Mouse (Mus musculus): Measurements from ENCODE around the gene Camkmt.
A peak's percentile ranks its signal among the peaks of the same experiment; 100 is the strongest.

The Camkmt gene

DNA sequence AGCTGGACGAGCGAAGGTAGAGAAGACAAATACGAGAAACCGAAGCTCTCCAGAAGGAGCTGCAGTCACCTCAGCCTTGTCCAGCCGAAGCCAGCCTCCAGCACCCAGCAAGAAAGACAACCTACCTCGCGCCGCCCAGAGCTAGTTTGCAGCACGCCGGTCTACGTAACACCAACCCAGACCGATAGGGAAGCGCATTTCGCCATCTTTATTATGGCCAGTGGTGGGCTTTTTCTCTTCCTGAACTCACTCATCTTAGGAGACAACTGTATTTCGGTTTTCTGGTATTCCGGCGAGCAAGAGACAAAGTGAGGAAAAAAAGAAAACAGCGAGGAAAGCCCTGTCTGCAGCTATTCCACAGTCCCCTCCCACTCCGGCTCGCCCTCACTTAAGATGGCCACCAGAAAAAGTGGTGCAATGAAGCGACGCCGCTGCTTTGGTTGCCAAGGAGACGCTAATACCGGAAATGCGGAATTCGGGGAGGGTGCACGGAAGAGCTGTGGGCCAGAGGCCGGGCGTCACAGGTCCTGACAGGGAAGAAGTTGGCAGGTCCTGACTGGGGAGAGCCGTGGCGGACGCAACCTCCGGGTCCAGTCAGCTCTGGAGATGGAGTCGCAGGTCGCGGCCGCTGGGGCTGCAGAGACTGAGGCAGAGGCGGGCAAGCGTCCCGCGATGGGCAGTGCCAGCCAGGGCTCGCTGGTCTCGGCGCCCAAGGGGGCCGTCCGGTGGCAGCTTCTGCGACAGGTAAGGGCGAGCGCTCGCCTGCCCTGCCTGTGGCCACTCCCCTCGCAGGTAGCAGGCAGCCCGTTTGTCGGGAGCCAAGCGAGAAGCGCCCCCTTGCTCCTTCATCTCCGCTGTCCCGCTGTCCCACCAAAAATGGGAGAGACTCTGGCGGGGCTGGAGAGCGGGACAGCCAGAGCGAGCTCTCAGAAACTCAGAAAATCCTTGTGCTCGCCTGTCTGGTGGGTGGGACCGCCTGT lies at the start of gene Camkmt, which contains the start of gene Prepl:
Camkmt (plus strand) TSS at position 433 of the 980 bp plus-strand sequence.
Prepl (minus strand) TSS at position 122 of the 980 bp plus-strand sequence.
- peak; percentile 96 to 98 for DNase-seq

DNA sequence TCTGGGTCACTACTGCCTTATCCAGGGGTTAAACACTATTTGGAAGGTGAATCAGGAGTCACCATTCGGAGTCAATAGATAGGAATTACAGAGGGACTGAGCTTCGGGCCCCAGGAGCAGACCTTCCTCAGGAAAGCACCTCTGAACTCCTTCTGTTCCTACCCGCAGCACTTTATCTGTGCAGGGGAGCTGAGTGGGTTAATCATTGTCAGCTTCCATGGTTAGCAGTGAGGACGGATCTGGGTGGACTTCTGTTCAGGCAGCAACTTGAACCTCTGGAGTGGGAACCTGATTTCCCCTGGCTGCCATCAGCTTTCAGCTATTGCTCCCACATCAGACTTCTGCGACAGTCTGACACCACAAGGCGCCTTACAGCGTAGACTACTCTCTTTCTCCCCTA lies 49.4 kb upstream of the Camkmt start:
- DNase-seq: peak; percentile 75 to 88

DNA sequence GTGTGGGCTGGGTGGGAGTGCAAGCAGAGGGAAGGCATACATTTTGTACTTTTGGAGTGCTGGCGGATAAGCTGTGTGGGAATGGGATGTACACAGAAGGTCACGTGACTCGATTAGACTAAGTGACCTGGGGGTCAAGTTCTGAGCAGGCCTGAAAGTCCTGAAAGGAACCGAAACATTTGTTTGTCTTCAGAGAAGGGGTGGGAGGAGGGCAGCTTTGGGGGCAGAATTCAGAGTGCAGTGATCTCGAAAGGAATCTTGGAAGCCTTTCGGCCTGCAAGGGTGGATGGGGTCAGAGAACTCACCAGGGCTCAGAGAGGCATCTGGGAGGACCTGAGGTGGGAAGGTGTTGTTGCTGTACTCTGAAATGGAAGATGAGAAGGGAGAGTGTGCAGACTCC lies 47.9 kb upstream of the Camkmt start:
- DNase-seq: peak; percentile 75 to 92

DNA sequence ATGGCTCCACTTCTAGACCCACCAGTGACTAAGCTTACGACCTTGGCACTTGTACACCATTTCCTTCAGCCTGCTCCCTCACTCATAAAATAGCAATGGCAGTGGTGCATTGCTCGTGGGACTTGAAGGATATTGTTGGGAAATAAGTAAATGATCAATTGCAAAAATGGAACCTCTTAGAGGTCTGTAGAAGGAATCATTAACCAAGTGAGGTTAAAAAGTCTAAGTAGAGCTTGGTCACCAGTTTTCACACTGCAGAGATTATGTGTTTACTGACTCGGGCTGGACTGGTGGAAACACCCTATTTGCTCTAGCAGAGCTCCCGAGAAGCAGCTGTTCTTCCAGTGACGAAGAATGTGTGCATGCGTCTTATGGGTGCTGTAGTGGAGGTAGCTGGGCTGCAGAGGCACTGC lies 46.9 kb upstream of the Camkmt start:
- DNase-seq: peak; percentile 52 to 78

DNA sequence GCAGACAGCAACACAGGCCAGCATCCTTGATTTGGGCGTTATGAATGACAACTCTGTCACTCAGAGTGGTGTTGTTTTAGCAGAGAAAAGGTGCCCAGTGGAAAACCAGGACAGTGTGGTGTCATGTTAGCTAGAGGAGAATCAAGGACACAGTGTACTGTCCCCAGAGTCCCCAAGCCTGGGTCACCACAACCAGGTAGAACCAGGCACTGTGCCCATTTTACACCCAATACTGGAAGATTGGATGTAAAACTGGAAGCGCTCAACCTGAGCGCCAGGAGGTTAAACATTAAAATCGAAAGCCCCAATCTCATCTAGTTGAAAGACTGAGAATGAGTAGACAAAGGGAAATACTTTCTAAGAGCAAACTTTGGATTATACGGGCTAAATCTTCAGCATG lies 45.9 kb upstream of the Camkmt start:
- DNase-seq: peak; percentile 79 to 87

DNA sequence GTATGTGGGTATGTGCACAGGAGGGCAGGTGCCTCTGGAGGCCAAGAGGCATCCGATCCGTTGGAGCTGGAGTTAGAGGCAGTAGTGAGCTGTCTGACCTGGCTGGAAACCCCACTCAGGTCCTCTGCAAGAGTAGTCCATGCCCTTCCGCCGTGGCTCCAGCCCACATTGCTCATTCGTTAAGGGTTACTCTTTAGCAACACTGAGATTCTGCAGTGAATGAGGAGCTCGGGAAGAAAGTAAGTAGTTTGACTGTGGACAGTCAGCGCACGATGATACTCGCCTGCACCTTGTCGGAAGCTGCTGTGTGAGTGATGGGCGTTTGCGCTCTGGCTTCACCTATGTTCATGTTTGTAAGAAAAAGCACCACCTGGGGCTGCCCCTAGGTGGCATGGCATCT lies 45.2 kb upstream of the Camkmt start:
- peak in 1 of 2 experiments; percentile 53 for DNase-seq

DNA sequence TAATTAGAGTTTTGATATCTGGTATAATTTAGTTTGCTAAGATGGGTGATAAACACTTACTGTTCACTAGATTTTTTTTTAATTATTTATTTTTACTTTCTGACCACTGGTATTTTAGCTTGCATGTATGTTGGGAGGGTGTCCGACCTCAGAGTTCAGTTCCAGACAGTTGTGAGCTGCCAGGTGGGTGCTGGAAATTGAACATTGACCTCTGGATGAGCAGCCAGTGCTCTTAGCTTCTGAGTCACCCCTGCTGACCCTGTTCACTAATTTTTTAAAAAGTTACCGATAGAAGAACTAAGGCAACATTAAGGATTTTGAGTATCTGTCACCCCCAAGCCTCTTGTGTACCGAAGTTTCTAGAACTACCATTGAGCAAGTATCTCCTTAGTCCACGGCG lies 42.0 kb upstream of the Camkmt start:
- DNase-seq: peak in 1 of 2 experiments; percentile 68

DNA sequence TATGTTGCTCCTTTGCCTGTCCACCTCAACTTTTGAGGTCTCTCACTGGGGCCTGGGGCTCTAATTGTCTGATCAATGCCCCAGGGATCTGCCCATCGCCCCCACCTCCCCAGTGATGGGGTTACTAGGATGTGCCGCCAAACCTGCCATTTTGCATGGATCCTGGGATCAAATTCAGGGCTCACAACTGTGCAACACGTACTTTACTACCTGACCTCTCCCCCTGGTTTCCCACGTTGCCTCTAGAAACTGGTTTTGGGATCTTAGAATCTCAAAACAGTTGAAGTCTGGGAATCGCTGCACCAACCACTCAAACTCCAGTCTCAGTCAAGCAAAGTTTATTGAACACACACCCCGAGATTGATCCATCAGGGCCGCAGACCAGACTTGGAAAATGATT lies 32.1 kb upstream of the Camkmt start:
- DNase-seq: peak in 1 of 2 experiments; percentile 29

DNA sequence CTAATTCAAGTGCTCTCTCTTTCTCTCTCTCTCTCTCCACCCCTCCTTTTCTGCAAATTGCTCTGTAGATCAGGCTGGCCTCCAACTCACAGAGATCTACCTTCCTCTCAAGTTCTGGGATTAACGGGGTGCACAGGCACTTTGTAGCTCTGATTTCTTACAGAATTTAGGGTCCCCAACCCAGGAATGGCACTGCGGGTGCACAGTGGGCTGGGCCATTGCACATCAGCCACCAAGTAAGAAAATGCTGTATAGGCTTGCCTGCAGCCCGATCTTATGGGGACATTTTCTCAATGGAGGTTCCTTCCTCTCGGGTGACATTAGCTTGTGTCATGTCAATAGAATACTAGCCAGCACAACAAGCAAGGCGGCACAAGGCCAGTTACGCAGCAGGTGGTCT lies 31.2 kb upstream of the Camkmt start:
- peak in 1 of 2 experiments; percentile 9 for DNase-seq

DNA sequence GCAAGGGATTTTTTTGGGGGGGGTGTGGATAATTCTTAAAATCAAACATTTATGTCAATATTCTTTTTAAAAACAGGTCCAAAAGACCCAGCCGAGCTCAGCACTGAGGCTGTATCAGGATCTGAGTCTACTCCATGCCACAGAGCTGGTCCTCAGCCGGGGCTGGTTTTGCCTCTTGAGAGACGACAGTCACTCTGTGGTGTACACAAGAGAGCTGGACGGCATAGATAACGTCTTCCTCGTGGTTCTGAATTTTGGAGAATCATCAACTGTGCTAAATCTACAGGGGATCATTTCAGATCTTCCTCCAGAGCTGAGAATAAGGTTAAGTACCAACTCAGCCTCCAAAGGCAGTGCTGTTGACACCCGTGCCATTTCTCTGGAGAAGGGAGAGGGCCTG lies 26.8 kb upstream of the Camkmt start:
- DNase-seq: no peak

DNA sequence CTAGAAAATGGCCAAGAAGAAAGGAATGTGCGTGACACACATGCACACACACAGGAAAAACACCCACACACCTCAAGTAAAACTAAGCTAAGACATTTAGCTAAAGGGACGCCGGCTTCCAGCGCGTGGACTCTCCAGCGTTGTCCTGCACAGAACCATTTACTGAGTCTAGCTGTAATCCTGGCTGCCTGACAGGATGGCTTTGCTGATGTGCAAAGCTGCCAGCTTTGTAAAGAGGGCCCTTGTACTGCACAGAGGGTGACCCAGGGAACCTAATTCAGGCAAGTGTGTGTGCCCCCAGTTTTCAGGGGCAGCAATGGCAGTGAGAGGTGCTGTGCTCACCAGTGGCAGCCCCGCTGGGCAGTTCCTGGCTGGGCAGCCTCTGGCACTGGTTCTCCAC lies 23.0 kb upstream of the Camkmt start:
- no peak for DNase-seq

DNA sequence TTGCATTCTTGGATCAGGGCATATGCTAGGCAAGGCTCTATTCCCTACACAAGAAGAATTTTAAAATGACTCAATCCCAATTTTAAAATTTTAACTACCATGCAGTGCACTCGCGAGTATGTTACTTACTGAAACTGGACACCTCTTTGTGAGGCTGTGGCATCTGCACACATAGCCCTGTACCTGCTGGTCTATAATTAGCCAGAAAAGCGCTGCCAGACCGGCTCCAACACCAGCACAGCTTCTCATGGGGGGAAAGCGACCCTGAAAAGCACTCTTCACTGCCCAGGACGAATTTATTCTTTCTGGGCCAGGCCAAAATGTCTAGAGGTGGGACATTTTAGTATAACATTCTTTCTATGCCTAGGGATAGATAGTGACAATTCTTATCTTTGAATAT lies 19.7 kb upstream of the Camkmt start:
- no peak for DNase-seq

DNA sequence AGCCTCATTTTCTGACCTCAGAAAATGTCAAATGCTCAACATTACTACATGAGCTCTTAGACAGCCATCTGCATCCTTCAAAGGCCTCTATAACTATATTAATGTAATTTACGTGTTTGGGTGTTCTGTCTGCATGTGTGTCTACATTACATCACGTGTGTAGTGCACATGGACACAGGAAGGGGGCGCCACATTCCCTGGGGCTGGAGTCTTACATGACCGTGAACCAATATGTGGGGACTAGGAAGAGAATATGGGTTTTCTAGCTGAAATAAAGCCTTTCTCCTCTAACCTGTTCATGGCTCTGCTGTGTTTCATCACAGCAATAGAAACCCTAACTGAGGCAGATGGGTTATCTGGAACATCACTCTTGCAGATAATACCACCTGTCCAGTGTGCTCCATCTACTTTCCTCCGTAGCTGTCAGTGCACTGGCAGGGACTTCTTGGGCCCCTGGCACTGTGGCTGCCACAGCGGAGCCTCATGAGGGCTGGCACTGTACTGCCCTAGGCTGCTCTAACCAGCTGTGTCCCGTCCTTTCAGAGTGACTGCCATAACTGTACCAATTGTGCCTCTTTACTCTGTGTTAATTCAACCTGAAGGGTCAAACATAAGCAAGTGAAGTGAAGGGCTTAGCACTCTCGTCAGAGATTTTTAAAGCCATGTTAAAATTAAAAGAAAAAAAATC lies 19.1 kb upstream of the Camkmt start:
- no peak for DNase-seq

DNA sequence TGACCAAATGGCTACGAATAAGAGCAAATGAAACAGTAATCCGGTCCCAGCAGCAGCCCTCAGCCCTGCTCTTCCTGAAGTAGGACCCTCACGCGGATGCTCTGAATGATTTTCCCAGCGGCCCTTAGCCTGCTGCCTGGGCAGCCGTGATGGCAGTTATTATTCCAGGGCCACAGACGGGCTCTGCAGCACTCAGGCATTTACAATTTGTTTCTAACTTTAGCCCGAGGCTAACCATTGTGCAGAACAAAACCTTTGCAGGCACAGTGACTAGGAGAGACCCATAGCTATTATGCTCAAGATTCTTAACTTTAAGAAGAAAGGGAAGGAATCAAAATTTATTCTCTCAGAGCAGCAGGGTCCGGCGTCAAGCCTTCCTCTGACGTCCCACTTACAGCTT lies 18.0 kb upstream of the Camkmt start:
- DNase-seq: no peak

DNA sequence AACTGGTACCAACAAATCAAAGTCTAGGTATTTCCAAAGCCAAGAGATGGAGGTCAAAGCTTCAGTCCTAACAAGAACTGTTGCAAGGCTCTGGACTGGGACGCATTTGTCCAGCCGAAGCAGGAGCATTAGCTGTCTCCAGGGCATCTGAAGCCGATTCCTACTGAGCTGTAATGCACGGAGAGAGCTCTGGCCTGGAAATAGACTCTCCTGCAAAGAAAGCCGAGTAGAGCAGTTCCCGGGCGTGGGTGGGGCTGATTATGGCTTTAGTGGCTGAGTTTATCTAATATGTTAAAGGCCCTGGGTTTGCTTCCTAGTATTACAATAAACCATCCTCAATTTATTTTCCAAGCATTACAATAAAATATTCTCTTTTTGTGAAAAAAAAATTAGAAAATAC lies 17.1 kb upstream of the Camkmt start:
- no peak for DNase-seq

DNA sequence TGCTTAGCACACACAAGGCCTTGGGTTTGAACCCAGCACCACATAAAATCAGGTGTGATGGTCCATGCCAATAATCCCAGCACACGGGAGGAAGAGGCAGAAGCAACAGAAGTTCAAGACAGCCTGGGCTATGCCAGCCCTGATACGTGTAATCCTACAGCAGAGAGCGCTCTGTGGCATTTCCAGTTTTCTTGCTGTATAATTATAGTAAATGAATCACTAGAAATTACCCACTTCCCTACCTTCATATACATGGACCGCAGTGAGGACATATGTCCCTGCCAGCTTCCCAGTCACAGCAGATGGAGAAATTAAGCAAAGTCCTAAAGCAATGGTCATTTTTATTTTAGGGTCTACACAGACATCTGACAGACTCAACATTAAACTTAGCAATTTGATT lies 16.3 kb upstream of the Camkmt start:
- DNase-seq: no peak

DNA sequence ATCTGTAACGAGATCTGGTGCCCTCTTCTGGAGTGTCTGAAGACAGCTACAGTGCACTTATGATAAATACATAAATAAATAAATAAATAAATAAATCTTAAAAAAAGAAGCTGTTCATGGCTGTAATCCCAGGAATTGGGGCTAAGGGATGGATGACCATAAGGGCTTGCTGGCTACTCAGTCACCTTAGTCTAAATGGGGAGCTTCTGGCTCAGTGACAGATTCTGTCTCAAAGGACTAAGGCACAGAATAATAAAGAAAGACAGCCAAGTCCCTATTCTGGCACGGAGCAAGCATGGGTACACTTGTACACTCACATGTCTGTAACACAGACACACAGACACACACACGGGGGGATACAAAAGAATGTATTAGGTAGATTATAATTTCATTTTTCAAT lies 11.1 kb upstream of the Camkmt start:
- no peak for DNase-seq

DNA sequence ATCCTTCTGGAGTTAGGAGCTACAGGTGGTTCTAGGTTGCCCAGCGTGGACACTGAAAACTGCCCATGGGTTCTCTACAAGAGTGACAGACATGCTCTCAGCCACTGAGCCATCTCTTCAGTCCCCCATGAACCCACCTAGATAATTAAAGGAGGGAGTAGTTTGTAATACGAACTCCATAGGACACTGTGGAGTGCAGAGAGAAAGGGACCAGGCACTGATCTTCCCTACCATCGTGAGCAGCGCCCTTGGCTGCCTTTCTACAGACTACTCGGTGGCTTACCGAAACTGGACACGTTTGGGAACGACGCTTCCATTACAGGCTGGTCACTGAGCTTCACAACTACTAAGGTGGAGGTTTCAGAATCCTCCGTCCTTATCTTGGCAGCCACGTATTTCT lies 9.6 kb upstream of the Camkmt start:
- no peak for DNase-seq

DNA sequence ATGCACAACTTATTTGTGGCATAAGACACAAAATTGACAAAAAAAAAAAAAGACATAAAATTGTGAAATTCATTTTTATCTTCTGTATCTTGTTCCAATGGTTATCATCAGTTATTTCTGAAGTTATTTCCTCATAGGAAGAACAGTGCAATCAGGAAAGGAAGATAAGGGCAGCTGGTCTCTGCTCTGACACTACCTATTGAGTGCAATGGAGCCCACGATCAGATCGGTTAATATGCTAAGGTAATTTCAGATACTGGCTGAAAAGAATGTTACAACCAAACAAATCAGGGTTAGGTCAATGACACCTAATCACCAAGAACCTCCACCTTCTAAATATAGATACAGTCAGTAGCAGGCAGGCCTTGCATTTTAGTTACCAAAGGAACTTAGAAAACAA lies 5.0 kb upstream of the Camkmt start:
- DNase-seq: no peak

DNA sequence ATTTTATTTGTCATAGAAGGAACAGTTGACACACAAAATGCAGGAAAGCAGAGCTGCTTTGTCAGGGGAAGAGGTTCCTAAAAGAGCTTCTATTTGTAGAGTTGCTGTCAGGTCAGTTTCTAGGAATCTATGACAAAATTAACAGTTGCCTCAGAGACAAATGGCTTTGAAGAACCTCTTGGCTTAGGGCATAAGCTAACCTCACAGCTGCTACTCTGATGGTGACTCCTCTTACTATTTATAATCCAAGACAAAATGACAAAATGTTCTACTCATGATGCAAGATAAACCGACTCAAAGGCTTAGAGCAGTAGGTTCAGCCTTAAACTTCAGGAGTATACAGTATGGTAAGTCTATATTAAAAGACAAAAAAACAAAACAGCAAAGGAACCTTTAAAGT lies 3.9 kb upstream of the Camkmt start:
- no peak for DNase-seq

DNA sequence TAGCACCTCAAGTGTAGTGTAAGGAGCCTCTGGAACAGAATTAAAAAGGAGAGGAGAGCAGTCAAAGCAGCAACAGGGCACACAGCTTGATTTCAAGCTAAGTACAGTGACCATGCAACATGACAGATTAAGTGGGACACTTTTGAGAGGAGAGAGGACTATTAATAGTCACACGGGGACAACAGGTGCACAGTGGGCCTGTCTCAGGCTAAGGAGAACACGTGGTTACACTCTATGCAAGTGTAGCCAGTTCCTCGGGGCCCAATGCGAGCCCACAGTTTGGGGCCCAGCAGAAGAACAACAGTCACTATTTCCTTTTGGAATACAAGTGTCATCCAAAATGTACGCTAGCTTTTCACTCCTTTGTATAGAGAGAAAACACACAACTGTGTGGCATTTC lies 2.8 kb upstream of the Camkmt start:
- no peak for DNase-seq

DNA sequence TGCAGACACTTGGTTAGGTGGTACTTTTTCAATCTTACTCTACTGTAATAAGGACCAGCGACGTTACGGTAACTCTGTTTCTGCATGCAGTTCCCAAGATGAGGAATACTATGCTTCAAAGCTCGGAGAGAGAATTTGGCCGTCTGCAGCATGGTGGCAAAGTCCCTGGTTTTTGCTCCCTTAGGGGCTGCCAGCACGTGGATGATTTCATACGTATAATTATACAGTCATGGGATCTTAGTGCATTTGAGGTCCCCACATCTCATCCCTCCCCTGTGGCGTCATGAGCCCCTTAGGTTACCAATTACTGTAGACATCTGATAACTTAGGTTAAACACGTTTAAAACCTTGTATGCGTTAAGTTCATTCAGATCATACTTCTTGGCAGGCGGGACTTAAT lies 2.0 kb upstream of the Camkmt start:
- no peak for DNase-seq

DNA sequence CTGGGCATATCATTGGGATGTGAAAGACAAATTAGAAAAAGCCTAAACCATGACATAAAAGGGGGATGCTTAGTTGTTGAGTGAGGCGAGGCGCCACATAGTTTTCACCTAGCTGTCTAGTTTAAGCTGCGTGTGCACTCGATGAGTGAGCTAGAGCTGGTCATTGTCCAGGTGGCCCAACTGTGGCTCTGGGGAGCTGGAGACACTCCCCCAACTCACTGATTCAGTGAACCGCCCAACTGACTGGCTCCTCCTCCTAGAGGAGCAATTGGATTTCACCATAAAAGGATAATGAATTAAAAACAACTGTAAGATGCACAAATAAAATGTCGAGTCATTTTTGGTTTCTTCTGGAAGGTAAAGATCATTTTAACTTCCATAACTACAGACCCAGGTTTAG lies 1.3 kb upstream of the Camkmt start:
- no peak for DNase-seq

DNA sequence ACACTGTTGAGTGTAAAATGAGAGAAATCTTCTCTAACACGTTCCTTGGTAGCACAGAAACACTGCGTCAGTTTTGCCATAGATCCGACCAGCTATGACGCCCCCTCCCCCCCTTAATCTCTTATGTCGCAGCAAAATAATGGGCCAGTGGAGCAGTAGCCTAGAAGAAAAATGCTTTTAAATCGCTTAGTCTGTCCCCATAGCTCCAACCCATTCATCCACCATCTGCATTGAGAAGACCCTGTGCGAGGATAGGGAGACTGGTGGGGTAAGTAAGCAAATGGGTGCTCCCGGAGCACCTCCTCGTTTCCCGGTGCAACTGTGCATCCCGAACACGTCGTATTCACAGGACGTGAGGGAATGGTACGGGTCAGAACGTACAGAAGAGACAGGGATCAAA lies 731 bp upstream of the Camkmt start:
- no peak for DNase-seq
